Mouse (Mus musculus) embryonic fibroblast, embryonic 13.5 days (primary cell): ENCODE data around the gene Zfp281. TPM values are rescaled to one million over a fixed set of nuclear protein-coding genes. Genes with fewer than 3 reads are reported as not detected.

Experiments used
- H3K27ac ChIP-seq: 2 replicates; pipeline ENCODE4 v1.5.1; 2012; ENCODE audit warnings: low read length, control low read depth, inconsistent platforms; ENCODE audit not compliant: insufficient read depth
- H3K4me1 ChIP-seq: 2 replicates; pipeline ENCODE4 v1.6.1; 2011; ENCODE audit warnings: low read length; ENCODE audit not compliant: control insufficient read depth, insufficient read depth
- H3K4me3 ChIP-seq: 2 replicates; pipeline ENCODE4 v1.5.1; 2011; ENCODE audit warnings: mild to moderate bottlenecking, control low read depth, low read length; ENCODE audit not compliant: insufficient read depth
- CTCF ChIP-seq: IDR thresholded peaks from 2 replicates; pipeline ENCODE4 v1.5.1; 2011; ENCODE audit warnings: mild to moderate bottlenecking, control low read depth, low read length, moderate library complexity, borderline replicate concordance; ENCODE audit not compliant: insufficient read depth
- POLR2A ChIP-seq: IDR thresholded peaks from 2 replicates; pipeline ENCODE4 v1.6.1; 2011; ENCODE audit warnings: low read depth, mild to moderate bottlenecking, control low read depth, low read length, moderate library complexity
- polyA plus RNA-seq: library from polyadenylated mRNA; stranded (reverse); fragments of >200 nt; gene quantifications from 2 replicates; pipeline ENCODE4 v1.2.4, GENCODE M21; 2011; ENCODE audit warnings: low read depth; ENCODE audit not compliant: missing spikeins, insufficient read length

Gene Zfp281
- polyA plus RNA-seq, 1 experiment, result 33.0 TPM

DNA sequence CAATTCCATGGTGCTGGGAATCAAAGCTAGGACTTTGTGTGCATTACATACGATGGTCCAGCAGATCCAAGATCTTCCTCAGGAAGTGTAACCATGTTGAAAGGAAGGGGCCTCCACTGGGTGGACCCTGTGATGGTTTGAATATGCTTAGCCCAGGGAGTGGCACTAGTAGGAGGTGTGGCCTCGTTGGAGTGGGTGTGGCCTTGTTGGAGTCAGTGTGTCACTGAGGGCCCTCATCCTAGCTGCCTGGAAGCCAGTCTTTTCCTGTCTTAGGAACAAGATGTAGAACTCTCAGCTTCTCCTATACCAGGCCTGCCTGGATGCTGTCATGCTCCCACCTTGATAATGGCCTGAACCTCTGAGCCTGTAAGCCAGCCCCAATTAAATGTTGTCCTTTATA, 27.9 kb upstream of the Zfp281 start:
- Histone ChIP-seq H3K27ac (no peak overlapping the region), H3K4me3 (no peak overlapping the region), H3K4me1 (no peaks in the 10 kb centered on the region)
- TF ChIP-seq CTCF, result no peak
- no peak for TF ChIP-seq POLR2A

GRCm38 (mm10) chr1:136598286-136598685, 26.4 kb upstream of the Zfp281 start:
- Histone ChIP-seq H3K4me3 (no peak overlapping the region), H3K4me1 (no peaks in the 10 kb centered on the region), H3K27ac (no peak overlapping the region)
- TF ChIP-seq POLR2A (no peak), CTCF (no peak)

GRCm38 (mm10) chr1:136600067-136600466, 24.6 kb upstream of the Zfp281 start:
- H3K4me1 ChIP-seq, result no peaks in the 10 kb centered on the region
- H3K4me3 ChIP-seq, result no peak overlapping the region
- no peak overlapping the region for H3K27ac ChIP-seq
- TF ChIP-seq CTCF (no peak), POLR2A (no peak)

DNA sequence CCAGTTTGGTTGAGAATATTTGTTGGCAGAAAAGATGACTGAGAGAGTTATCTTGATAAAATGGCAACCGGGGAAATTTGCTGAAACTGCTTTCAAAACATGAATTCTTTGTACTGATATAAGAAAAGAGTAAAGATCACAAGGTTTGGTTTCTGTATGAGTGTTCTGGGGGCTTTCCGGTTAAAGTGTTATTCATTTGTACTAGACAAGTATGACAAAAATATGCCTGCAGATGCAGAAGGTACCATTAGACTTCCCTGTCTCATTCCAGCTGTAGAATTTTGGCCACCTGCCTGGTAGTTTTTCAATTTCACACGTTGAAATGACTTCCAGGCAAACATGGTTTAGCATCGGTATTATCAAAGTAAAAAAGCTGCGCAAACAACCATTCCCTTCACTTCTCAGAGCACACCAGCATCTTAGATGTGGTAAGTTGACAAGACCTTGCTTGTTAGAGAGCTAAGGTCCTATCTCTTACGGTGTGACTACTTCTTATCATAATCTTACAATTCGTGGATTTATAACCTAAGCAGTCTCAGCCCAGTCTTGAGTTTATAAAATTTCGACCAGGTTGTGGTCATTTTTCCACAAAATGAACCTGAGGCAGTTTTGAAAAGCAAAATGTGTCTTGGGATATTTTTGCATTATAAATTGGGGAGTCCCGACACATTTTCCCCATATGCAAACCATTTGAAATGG, 23.9 kb upstream of the Zfp281 start:
- no peaks in the 10 kb centered on the region for H3K4me1 ChIP-seq
- no peak overlapping the region for H3K27ac ChIP-seq
- H3K4me3 ChIP-seq, result no peak overlapping the region
- TF ChIP-seq POLR2A (no peak), CTCF (no peak)

- Histone ChIP-seq H3K4me1 (no peaks in the 10 kb centered on the region), H3K4me3 (no peak overlapping the region), H3K27ac (no peak overlapping the region)
- TF ChIP-seq POLR2A (no peak), CTCF (no peak)
Observed at GRCm38 (mm10) chr1:136601346-136601888, 23.3 kb upstream of the Zfp281 start.

DNA sequence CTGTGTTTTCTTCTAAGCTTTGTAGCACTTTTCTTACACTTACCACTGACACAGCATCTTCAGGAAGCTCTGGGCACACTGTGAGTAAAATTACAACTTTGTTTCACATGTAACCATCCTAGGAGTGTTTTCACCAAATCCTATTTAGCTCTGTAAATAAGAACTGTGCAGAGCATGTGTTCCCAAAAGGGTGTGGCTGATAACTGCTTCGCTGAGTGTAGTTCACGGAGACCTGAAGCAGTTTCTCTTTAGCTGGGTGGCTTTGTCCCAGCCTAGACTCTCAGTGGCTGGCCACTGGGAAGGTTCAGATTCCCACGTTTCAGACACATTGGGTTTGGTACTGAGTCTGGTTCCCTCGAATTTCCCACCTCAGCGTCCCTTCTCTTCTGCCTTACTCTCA, 22.4 kb upstream of the Zfp281 start:
- Histone ChIP-seq H3K4me1 (no peaks in the 10 kb centered on the region), H3K4me3 (no peak overlapping the region), H3K27ac (no peak overlapping the region)
- TF ChIP-seq POLR2A (no peak), CTCF (no peak)

DNA sequence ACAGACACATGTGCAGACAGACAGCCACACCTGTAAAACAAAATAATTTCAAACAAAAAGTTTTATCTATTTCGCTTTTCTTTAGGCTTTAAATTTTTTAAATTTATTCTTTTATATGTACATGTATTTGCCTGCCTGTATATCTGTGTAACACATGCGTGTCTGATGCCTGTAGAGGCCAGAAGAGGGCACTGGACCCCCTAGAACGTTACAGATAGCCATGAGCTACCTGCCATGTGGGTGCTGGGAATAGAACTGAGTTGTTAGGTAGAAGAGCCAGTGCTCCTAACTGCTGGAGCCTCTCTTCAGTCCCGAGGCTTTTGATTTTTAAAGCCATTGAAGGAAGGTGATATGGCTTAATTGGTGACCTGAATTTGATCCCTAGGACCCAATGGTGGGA, 20.5 kb upstream of the Zfp281 start:
- TF ChIP-seq POLR2A (no peak), CTCF (no peak)
- no peak overlapping the region for H3K4me3 ChIP-seq
- no peaks in the 10 kb centered on the region for H3K4me1 ChIP-seq
- H3K27ac ChIP-seq, result no peak overlapping the region

DNA sequence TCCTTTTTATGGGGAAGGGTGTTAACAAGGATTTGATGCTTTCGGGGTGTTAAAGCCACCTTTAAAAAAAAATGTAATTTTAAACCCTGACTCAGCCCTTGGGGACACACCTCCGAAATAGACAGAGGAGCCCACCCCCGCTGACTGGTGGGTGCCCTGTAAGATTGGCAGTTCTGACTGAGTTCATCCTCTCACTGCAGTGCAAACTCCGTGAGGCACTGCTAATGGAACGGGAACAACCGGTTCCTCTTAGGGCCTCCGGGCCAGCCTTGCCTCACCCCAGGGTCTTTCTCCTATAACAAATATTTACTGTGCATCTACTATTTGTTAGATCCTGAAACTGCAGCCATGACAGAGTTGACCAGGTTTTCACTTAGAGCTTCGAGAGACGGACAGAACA, 18.9 kb upstream of the Zfp281 start:
- Histone ChIP-seq H3K4me1 (no peaks in the 10 kb centered on the region), H3K4me3 (no peak overlapping the region), H3K27ac (no peak overlapping the region)
- TF ChIP-seq CTCF (no peak), POLR2A (no peak)

GRCm38 (mm10) chr1:136606278-136606677, 18.4 kb upstream of the Zfp281 start:
- Histone ChIP-seq H3K4me1 (no peaks in the 10 kb centered on the region), H3K27ac (no peak overlapping the region), H3K4me3 (no peak overlapping the region)
- no peak for TF ChIP-seq POLR2A
- no peak for TF ChIP-seq CTCF

- no peak overlapping the region for H3K4me3 ChIP-seq
- peaks cover 7% of the 10 kb centered on the region; the same call in 1 of the 2 replicates for H3K4me1 ChIP-seq
- TF ChIP-seq CTCF (no peak), POLR2A (no peak)
- no peak overlapping the region for H3K27ac ChIP-seq
Observed at GRCm38 (mm10) chr1:136608339-136609261, 16.1 kb upstream of the Zfp281 start.
